Mouse (Mus musculus) limb, embryonic 15.5 days (tissue): ENCODE data around the gene Surf1. TPM values are rescaled to one million over a fixed set of nuclear protein-coding genes. Genes with fewer than 3 reads are reported as not detected.
A peak's percentile ranks its signal among the peaks of the same experiment; 100 is the strongest.
"Not testable (repeated sequence)": the region's sequence is repeated elsewhere in the genome, so short reads cannot be mapped to it uniquely, and the experiment has no call there.

Experiments
- ATAC-seq: fragments of 200-750 bp; cut with Nextera tagmentation; 2 replicates; pipeline ENCODE4 v1.8.0; 2017; ENCODE audit warnings: low read depth, moderate TSS enrichment; ENCODE audit not compliant: insufficient number of reproducible peaks, low FRiP score, low TSS enrichment
- H3K27ac ChIP-seq: fragments of 300-500 bp; sonication (generic); 2 replicates; pipeline ENCODE4 v1.5.1; 2015; ENCODE audit warnings: moderate library complexity, mild to moderate bottlenecking, inconsistent platforms
- H3K27me3 ChIP-seq: fragments of 300-500 bp; sonication (generic); 2 replicates; pipeline ENCODE4 v1.6.1; 2015; ENCODE audit warnings: inconsistent platforms
- H3K36me3 ChIP-seq: fragments of 300-500 bp; sonication (generic); 2 replicates; pipeline ENCODE4 v1.6.1; 2015; ENCODE audit warnings: inconsistent platforms
- H3K4me1 ChIP-seq: fragments of 300-500 bp; sonication (generic); 2 replicates; pipeline ENCODE4 v1.6.1; 2015; ENCODE audit warnings: inconsistent platforms
- H3K4me2 ChIP-seq: fragments of 300-500 bp; sonication (generic); 2 replicates; pipeline ENCODE4 v1.6.1; 2015; ENCODE audit warnings: mild to moderate bottlenecking, inconsistent platforms
- H3K4me3 ChIP-seq: fragments of 300-500 bp; sonication (generic); 2 replicates; pipeline ENCODE4 v1.5.1; 2015; ENCODE audit warnings: mild to moderate bottlenecking, inconsistent platforms
- H3K9ac ChIP-seq: fragments of 300-500 bp; sonication (generic); 2 replicates; pipeline ENCODE4 v1.6.1; 2015; ENCODE audit warnings: inconsistent platforms
- H3K9me3 ChIP-seq: fragments of 300-500 bp; sonication (generic); 2 replicates; pipeline ENCODE4 v1.6.1; 2016; ENCODE audit warnings: inconsistent platforms
- WGBS: fragments of 180-500 bp; shearing (Covaris S2); methylation state at CpG from one replicate; pipeline ENCODE4 v1.1.7; 2015; 5-methylcytosine and 5-hydroxymethylcytosine counted together
- polyA plus RNA-seq: library from polyadenylated mRNA; unstranded; fragments of >200 nt; fragmentation: Nextera tagmentation; extraction: Ambion mirVana; gene quantifications from 2 replicates; pipeline ENCODE4 v1.2.1, GENCODE M21; 2015

Gene Surf1
- polyA plus RNA-seq, 1 experiment from 2014 or later = 58.0 TPM

DNA sequence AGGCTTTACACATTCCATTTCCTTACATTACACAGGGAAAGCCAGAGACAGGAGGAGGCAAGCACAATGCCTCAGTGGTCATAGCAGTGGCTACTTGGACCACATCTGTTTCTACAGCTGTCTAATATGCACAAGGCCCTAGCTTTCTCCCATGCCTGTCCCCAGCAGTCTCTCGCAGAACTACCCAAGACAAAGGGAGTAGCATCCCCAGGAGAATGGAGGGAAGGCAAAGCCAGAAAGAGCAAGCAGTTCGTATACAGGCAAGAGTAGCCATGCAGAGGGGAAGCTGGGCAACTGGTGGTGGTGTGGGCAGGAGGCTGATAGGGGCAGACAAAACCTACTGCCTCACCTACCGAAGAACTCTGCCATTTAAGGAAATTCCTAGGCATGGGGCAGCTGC is 9.9 kb downstream of the Surf1 start:
- Histone ChIP-seq H3K4me3 (no peak overlapping the region), H3K9me3 (no peaks in the 10 kb centered on the region), H3K4me2 (no peak overlapping the region), H3K27me3 (no peaks in the 10 kb centered on the region), H3K9ac (no peak overlapping the region), H3K27ac (no peak overlapping the region), H3K36me3 (peaks cover 43% of the 10 kb centered on the region), H3K4me1 (peaks cover 34% of the 10 kb centered on the region)
- WGBS = 88% methylated on average over 3 of the region's 3 CpGs
- no peak for ATAC-seq

DNA sequence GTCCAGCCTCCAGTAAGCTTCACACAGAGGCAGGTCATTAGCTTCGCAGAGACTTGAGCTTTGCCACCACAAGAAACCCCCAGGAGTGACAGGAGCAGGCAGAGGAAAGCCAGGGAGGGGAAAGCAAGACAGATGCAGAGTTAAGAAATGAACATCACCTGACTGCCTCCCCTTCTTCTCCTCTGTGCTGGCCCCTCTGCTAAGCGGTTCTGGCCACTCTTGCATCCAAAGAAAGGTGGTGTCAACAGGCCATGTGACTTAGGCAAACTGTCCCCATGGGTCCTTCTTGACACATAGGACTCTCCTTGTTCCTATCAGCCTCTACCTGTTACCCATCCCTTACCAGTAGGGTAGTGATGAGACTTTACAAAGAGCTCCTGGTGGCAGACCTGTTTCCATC is 10.4 kb downstream of the Surf1 start:
- Histone ChIP-seq H3K9me3 (no peaks in the 10 kb centered on the region), H3K27ac (no peak overlapping the region), H3K4me2 (no peak overlapping the region), H3K9ac (no peak overlapping the region), H3K4me3 (no peak overlapping the region), H3K36me3 (peaks cover 40% of the 10 kb centered on the region), H3K27me3 (no peaks in the 10 kb centered on the region), H3K4me1 (peaks cover 36% of the 10 kb centered on the region)
- no peak for ATAC-seq
- WGBS = 90% methylated on average over 2 of the region's 2 CpGs

DNA sequence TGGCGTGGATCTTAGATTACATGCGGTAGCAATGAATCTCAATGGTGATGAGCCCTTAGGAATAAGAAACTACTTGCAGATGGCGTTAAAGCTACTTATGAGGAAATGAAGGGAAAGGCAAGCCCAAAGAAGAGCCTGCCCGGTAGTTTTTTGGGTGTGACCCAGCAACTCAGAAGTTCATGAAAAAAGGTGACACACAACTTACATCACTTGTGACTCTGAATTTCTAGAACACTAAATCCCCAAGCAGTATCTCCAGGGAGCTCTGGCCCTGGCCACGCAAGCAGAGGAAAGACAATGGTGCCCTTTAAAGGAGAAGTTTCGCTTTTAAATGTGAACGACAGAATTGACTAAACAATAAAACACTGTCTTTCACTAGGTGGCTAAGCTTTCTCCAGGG is 13.0 kb downstream of the Surf1 start:
- no peak; the same call in 1 of the 2 replicates for ATAC-seq
- H3K36me3 ChIP-seq = peaks cover 59% of the 10 kb centered on the region
- H3K4me2 ChIP-seq = peak overlapping the region; percentile 64
- no peaks in the 10 kb centered on the region for H3K9me3 ChIP-seq
- WGBS = 10% methylated on average over 7 of the region's 7 CpGs
- H3K9ac ChIP-seq = peak overlapping the region; percentile 74
- H3K27ac ChIP-seq = peak overlapping the region; percentile 91
- H3K27me3 ChIP-seq = no peaks in the 10 kb centered on the region
- peaks cover 24% of the 10 kb centered on the region for H3K4me1 ChIP-seq
- peak overlapping the region; percentile 82 for H3K4me3 ChIP-seq

DNA sequence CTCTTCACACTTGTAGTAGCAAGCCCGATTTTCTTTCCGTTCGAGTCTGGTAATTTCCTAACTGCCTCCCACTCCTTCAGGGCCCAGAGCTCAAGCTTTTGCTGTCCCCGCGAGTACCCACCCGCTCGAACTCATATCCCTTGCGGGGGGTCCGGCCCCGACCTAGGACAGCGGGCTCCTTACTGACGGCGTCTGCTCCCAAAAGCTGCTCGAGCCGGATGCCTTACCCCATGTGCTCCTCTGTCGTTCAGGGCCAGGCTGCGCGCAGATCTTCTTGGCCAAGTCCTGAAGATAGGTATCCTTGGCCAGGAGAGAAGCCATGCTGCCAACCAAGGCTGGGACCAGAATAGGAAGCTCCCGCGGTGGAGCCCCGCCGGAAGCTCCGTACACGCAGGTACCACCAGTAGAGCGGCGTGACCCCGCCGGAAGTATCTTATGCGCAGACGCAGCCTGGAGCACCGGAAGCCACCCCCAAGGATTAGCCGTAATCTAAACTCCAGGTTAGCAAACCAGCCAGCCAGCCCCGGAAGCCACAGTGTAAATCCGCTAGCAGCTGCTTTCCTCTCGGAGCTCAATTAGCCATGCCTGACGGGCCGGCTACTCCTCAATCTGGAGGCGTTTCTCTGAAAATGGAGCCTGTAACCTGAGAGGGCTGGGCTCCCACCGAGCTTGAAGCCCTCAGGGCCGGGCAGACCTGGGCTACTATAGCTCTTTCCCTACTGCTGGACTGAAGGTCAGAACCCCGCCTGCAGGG is 13.7 kb downstream of the Surf1 start, which contains the start of gene Surf6:
Surf6 (minus strand) TSS at position 413 of the 754 bp plus-strand sequence.
- under 1% methylated on average over 41 of the region's 41 CpGs for WGBS
- Histone ChIP-seq H3K9me3 (no peaks in the 10 kb centered on the region), H3K9ac (peak within 1 kb of the TSS; percentile 74), H3K27ac (peak within 1 kb of the TSS; percentile 91), H3K4me3 (peak within 1 kb of the TSS; percentile 82), H3K4me2 (peak within 1 kb of the TSS; percentile 64), H3K4me1 (peaks cover 23% of the 10 kb centered on the region), H3K36me3 (peaks cover 59% of the 10 kb centered on the region), H3K27me3 (no peaks in the 10 kb centered on the region)
- peak; percentile 91 for ATAC-seq

DNA sequence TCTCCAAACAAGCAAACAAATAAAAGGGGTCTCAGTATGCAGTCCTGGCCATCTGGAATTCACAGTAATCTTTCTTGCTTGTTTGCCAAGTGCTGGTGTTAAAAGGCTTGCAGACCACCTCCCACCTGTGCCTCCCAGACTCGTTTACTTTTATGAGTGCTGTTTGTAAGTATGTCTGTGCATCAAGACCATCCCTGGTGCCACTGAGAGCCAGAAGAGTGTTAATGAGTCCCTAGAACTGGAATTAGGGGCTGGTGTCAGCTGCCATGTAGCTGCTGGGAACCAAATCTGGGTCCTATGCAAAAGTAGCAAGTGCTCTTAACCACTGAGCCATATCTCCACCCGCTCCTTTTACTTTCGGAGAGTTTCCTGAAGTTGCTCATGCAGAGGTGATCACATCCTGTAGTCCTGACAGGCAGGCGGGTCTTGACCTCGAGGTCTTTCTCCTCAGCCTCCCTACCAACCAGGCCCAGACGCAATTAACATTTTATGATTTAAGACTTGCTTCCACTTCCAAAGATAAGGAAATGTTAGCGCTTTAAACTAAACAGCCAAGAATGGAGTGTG is 14.4 kb downstream of the Surf1 start:
- Histone ChIP-seq H3K9me3 (no peaks in the 10 kb centered on the region), H3K4me2 (peak overlapping the region; percentile 64), H3K27ac (peak overlapping the region; percentile 91; the same call in 1 of the 2 replicates), H3K27me3 (no peaks in the 10 kb centered on the region), H3K4me3 (peak overlapping the region; percentile 82), H3K36me3 (peaks cover 59% of the 10 kb centered on the region), H3K4me1 (peaks cover 23% of the 10 kb centered on the region), H3K9ac (peak overlapping the region; percentile 74)
- ATAC-seq = no peak
- WGBS = 2% methylated on average over 7 of the region's 7 CpGs

DNA sequence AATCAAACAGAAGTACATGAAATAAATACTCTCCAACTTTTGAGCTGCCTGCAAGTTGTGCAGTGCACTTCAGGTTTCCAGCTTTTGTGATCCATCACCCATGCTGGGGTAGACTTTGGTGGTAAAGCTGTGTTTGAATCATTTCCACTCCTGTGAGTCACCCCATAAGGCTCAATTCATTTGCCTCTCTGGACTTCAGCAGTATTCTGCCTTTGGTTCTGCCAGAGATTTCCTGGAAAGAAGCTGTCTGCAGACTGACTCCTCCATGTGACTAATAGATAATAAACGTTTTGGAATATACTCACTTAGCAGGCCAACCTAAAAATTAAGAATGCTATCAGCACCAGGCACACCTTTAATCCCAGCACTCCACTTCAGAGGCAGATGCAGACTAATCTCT is 15.6 kb downstream of the Surf1 start:
- WGBS = 78% methylated on average over 1 of the region's 1 CpGs
- H3K9me3 ChIP-seq = no peaks in the 10 kb centered on the region
- no peak overlapping the region for H3K4me2 ChIP-seq
- H3K27ac ChIP-seq = no peak overlapping the region
- no peak for ATAC-seq
- no peak overlapping the region for H3K4me3 ChIP-seq
- peaks cover 59% of the 10 kb centered on the region for H3K36me3 ChIP-seq
- H3K9ac ChIP-seq = no peak overlapping the region
- H3K27me3 ChIP-seq = no peaks in the 10 kb centered on the region
- peaks cover 23% of the 10 kb centered on the region for H3K4me1 ChIP-seq

DNA sequence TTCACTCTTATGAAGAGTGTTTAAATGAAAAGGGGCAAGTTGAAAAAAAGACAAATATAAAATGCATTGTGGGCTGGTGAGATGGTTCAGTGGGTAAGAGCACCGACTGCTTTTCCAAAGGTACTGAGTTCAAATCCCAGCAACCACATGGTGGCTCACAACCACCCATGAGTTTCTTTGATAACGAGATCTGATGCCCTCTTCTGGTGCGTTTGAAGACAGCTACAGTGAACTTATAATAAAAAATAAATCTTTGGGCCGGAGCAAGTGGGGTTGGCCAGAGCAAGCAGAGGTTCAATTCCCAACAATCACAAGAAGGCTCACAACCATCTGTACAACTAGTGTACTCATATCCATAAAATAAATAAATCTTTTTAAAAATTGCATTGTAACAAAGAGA is 20.4 kb downstream of the Surf1 start:
- H3K4me3 ChIP-seq = no peak overlapping the region
- peaks cover 84% of the 10 kb centered on the region for H3K36me3 ChIP-seq
- H3K9ac ChIP-seq = no peak overlapping the region
- WGBS = 88% methylated on average over 4 of the region's 4 CpGs
- no peak overlapping the region for H3K27ac ChIP-seq
- no peak overlapping the region for H3K4me2 ChIP-seq
- H3K4me1 ChIP-seq = no peaks in the 10 kb centered on the region
- no peaks in the 10 kb centered on the region for H3K9me3 ChIP-seq
- no peaks in the 10 kb centered on the region for H3K27me3 ChIP-seq
- ATAC-seq = no peak

DNA sequence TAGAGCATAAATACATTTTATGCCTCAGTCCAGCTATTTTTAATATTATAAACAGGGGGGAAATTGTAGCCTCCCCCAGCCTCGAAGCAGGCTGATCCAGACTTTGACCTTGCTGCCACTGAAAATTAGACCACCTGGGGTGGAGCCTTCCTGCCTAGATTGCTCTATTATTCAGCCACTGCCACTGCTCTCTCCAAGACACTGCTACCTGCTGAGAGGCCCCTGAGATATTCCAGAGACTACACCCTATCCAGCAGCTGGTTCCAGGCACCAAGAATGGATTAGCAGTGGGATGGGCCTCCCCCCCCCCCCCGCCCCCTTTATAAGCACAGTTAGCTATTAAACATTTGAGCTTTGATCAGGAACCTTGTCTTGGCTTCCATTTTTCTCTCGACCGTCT is 30.2 kb downstream of the Surf1 start:
- H3K9me3 ChIP-seq, H3K9ac ChIP-seq, H3K27ac ChIP-seq, H3K4me1 ChIP-seq, ATAC-seq, H3K27me3 ChIP-seq, H3K4me2 ChIP-seq, H3K4me3 ChIP-seq: not testable (repeated sequence)
- 59% methylated on average over 4 of the region's 4 CpGs for WGBS
- H3K36me3 ChIP-seq = peaks cover 28% of the 10 kb centered on the region

DNA sequence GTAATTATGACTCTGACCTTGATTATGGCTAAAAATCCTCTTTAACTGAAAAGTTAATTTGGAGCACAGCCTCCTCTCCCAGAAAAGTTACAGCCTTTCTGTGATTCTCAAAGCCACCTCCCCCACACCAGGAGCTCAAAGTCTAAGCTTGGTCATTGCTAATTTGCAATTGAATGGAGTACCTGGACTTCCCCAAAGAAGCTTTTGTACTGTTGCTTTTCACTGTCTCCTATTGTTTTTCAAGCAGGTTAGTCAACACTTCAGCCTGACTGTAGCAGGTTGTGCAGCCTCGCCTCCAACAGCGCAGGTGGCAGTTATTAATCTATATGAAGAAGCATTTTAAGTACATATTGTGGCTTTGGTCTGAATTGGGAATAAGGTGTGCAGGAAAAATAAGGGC is 30.8 kb downstream of the Surf1 start:
- H3K4me2 ChIP-seq, H3K4me3 ChIP-seq, H3K4me1 ChIP-seq, H3K9ac ChIP-seq, H3K27me3 ChIP-seq, H3K9me3 ChIP-seq, ATAC-seq, H3K27ac ChIP-seq: not testable (repeated sequence)
- WGBS = 93% methylated on average over 2 of the region's 2 CpGs
- H3K36me3 ChIP-seq = peaks cover 22% of the 10 kb centered on the region

DNA sequence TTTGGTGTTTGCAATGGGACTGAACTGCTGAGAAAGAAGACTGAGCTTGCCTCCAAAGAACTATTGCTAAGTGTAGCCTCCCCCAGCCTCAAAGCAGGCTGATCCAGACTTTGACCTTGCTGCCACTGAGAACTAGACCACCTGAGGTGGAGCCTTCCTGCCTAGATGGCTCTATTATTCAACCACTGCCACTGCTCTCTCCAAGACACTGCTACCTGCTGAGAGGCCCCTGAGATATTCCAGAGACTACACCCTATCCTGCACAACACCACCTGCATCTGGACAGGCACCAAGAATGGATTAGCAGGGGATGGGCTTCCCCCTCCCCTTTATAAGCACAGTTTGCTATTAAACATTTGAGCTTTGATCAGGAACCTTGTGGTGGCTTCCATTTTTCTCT is 37.8 kb downstream of the Surf1 start:
- no peak for ATAC-seq

DNA sequence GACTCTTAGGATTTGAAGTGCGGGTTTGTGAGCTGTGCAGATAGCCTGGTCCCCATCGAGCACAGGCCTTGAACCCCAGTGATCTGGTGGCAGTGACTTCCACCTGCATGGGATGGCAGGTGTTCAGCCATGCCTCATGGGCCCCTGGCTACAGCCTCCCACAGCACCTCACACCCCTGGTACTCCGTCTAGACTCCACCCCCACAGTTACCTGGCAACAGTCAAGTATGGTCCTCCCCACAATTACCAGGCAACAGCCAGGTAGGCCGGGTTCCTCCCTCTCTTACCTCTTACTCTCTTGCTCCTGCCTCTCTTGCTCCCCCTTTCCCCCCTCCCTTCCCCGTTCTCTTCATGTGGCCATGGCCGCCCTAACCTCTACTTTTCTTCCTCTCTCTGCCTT is 45.7 kb downstream of the Surf1 start:
- no peaks in the 10 kb centered on the region for H3K9me3 ChIP-seq
- H3K4me3 ChIP-seq = no peak overlapping the region
- H3K27ac ChIP-seq = no peak overlapping the region
- H3K9ac ChIP-seq = no peak overlapping the region
- no peaks in the 10 kb centered on the region for H3K4me1 ChIP-seq
- H3K4me2 ChIP-seq = no peak overlapping the region
- no peaks in the 10 kb centered on the region for H3K36me3 ChIP-seq
- 56% methylated on average over 6 of the region's 6 CpGs for WGBS
- ATAC-seq = no peak
- H3K27me3 ChIP-seq = peaks cover 2% of the 10 kb centered on the region; the same call in 1 of the 2 replicates

More for the DNA sequence above, 37.8 kb downstream of the Surf1 start:
- Histone ChIP-seq H3K9ac (no peak overlapping the region), H3K27ac (no peak overlapping the region), H3K4me2 (no peak overlapping the region), H3K4me1 (no peaks in the 10 kb centered on the region), H3K9me3 (no peaks in the 10 kb centered on the region), H3K36me3 (no peaks in the 10 kb centered on the region), H3K4me3 (no peak overlapping the region), H3K27me3 (no peaks in the 10 kb centered on the region)

DNA sequence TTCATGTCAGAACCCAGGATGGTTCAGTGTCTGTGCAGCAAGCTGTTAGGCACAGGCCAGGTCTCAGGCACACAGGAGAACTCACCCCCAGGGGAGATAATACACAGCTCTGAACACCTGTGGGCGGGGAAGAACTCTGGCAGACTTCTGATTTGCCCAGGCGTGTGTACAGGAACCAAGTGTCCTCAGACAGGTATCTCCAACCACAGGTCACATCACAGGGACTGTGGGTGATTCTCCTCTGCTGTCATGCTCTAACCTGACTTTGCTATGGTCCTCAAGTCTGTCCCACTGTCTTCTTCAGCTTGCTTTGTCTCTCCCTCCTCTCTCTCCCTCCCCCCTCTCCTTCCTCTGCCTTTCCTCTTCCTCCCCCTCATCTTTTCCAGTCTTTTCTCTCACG is 51.5 kb downstream of the Surf1 start, which contains the start of gene Abo:
Abo (minus strand) TSS at position 101 of the 400 bp plus-strand sequence.
- no peak for ATAC-seq
- Histone ChIP-seq H3K4me1 (no peaks in the 10 kb centered on the region), H3K4me2 (no peak within 1 kb of the TSS), H3K9ac (no peak within 1 kb of the TSS), H3K27me3 (no peaks in the 10 kb centered on the region), H3K27ac (no peak within 1 kb of the TSS), H3K4me3 (no peak within 1 kb of the TSS), H3K9me3 (no peaks in the 10 kb centered on the region), H3K36me3 (no peaks in the 10 kb centered on the region)
- WGBS = 50% methylated on average over 3 of the region's 3 CpGs
